Mouse (Mus musculus) spleen, adult 2 months (tissue): Measurements from ENCODE around the gene Podnl1.

Experiments used
- CTCF ChIP-seq: fragments of 200-500 bp; IDR thresholded peaks from 2 replicates; pipeline ENCODE4 v1.5.1; 2011; ENCODE audit warnings: mild to moderate bottlenecking, inconsistent platforms; ENCODE audit not compliant: insufficient read depth, insufficient read length, insufficient replicate concordance; ENCODE audit errors: extremely low read depth
- POLR2A ChIP-seq: fragments of 200-500 bp; IDR thresholded peaks from 2 replicates; pipeline ENCODE4 v1.6.1; 2011; ENCODE audit warnings: low read depth, low read length, inconsistent platforms

GRCm38 (mm10) chr8:84079206-84079605 is 46.6 kb upstream of the Podnl1 start:
- TF ChIP-seq CTCF (no peak), POLR2A (no peak)
